Mouse (Mus musculus): ENCODE measurements around the gene Usp2. TPM values are rescaled to one million over a fixed set of nuclear protein-coding genes. Genes with fewer than 3 reads are reported as not detected.

Gene Usp2
- polyA plus RNA-seq (2012; rRNA removed), result 11.5 and 14.5 TPM in 2 replicates

DNA sequence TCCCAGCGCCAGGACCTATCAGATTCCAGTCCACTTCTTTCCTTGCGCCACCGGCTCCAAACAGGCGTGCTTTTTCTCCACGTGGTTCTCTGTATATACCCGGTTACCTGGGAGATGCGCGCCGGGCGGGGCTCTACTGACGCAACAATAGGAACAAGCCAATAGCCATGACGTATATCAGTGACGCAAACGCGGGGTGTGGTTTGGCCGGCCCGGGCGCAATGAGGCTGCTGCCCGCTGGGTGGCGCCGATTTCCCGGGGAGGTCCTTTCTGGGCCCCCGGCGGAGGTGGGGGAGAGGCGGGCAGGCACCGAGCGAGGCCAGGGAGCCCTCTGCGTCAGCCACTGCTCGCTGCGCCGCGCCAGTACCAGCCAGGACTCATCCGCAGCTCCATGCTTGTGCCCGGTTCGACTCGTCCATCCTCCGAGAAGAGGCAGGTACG, at the start of gene Usp2:
TSS of gene Usp2 (plus strand) at position 237 of the 441 bp plus-strand sequence.

DNA sequence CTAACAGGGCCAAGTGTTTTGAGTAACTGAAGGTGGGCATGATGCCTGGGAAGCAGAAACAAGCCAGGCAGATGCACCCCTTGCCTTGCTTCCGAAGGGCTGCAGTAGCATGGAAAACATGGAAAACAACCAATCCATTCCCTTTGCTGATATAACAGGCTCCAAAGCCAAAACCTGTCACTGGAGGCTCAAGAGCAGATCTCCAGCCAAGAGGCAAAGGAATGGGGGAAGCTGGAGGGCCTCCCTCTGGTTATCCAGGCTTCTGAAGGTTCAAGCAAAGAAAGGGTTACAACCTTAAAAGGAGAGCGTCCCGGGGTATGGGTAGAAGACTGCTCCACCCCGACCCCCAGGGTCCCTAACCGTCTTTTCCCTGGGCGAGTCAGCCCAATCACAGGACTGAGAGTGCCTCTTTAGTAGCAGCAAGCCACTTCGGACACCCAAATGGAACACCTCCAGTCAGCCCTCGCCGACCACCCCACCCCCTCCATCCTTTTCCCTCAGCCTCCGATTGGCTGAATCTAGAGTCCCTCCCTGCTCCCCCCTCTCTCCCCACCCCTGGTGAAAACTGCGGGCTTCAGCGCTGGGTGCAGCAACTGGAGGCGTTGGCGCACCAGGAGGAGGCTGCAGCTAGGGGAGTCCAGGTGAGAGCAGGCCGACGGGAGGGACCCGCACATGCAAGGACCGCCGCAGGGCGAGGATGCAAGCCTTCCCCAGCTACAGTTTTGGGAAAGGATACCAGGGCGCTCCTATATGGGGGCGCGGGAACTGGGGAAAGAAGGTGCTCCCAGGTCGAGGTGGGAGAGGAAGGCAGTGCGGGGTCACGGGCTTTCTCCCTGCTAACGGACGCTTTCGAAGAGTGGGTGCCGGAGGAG, 23.7 kb upstream of the Usp2 start, which contains the start of gene Thy1:
TSS of gene Thy1 (plus strand) at position 549 of the 872 bp plus-strand sequence.

DNA sequence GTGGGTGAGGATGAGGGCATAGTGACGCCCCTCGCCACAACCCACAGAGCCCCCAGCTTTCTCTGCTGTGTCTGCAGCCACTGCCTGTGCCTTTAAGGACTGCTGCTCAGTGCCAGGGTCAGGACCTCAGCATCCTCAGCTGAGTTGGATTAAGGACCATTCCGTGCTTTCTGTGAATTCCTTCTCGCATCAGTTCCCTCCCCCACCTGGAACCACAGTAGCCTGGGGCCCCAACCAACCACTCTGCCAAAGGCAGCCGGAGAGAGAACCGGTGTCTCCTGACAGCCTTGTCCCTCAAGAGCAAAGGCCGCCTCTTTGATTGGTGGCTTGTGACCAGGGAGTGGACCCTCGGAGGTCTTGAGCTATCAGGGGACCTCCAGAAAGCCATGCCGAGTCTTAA, 34.7 kb downstream of the Usp2 start, which contains the start of gene Mfrp:
TSS of gene Mfrp (plus strand) at position 240 of the 400 bp plus-strand sequence.

DNA sequence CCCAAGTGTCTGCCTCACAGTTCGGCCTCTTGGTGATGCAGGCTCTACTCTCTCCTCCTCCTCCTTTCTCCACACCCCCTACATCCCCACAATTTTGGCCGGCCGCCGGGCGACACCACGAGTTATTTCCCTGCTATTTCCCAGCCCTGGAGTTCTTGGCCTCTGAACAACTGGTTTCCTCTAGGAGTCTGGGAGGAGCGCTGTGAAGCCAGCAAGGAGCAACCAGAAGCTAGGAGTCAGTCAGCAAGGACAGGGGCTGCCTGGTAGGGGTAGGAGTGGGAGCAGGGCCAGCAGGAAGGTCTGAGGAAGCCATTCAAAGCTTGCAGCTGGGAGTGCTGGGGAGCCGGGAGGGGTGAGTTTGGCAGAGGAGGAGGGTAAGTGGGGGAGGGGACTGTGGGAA, 40.3 kb downstream of the Usp2 start, which contains the start of gene C1qtnf5:
TSS of gene C1qtnf5 (plus strand) at position 136 of the 400 bp plus-strand sequence.

DNA sequence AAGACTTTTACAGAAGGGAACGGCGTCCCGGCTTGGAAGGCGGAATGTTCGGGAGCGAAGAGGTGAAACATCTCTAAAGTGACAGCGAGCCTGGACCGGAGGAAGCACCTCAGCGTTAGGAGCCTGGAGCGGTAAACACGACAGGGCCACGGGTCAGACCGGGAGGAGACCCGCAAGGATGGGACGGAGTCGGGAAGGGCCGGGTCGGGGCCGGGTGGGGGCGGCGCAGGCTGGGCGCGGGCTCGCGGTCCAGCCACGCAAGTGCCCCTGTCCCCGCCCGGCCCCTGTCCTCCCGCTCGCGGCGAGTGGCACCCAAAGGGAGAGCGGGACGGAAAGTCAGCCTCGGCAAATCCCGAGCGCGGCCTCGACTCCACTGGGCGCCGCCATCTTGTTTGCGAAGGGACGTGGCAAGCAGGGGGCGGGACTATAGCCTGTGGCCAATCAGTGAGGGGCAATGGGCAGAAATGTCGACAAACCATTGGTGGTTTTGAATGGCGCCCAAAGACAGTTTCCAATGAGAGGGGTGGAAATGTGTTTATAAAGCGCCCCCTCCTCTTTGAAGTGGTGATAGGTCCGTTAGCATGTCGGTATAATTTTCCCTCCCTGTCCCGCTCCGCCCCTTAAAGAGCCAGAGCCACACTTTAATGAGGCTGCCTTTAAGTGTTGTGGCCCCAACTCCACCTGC, 46.4 kb downstream of the Usp2 start, which contains the start of the genes Gm49380 and Rnf26:
TSS of gene Gm49380 (minus strand) at position 396 of the 685 bp plus-strand sequence.
TSS of gene Rnf26 (minus strand) at position 413 of the 685 bp plus-strand sequence.

DNA sequence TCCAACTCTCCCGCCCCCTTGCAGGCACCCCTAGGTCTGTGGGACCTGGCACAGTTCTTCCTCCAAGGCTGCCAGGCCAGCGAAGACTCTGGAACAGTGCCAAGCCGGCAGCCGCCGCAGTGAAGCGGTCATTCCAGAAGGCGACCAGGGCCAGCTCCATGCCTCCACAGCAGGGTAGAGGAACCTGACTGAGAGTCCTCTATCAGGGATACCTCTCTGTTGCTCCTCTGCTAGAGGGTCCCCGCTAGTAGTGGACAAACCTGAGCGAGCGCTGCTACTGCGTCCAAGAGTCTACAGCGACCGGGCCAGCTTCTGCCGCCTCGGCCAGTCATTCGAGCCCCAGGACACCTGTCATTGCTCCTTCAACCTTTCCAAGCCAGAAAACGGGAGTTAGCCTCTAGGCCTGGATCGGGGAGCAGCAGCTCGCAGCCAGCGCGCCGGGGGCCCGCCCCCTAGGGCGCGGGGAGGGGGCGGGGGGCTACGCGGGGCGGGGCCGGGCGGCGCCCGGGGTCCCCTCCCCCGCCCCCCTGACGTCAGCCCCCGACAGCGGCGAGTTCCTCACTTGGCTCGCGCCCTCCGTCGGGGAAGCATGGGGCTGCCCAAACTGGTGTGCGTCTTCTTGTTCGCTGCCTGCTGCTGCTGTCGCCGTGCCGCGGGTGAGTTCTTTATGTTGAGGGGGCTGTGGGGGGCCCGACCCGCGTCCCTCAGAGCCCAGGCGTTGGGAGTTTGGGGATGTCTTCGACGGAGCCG, 67.5 kb downstream of the Usp2 start, which contains the start of gene Mcam:
TSS of gene Mcam (plus strand) at position 369 of the 750 bp plus-strand sequence.

Other genes with a start within 250 kb of the Usp2 start
- gene Thy1, start 23.6 kb upstream of the Usp2 start, polyA plus RNA-seq (2012; rRNA removed), result 61.5 and 73.5 TPM in 2 replicates
- 1.8 and 1.9 TPM in 2 replicates for gene Mfrp, start 34.7 kb downstream of the Usp2 start, polyA plus RNA-seq (2012; rRNA removed)
- 26.9 and 30.1 TPM in 2 replicates for gene C1qtnf5, start 40.2 kb downstream of the Usp2 start, polyA plus RNA-seq (2012; rRNA removed)
- 0.50 and 0.68 TPM in 2 replicates for gene Gm49380, start 46.5 kb downstream of the Usp2 start, polyA plus RNA-seq (2012; rRNA removed)
- gene Rnf26, start 46.5 kb downstream of the Usp2 start, polyA plus RNA-seq (2012; rRNA removed), result 71.8 and 72.0 TPM in 2 replicates
- gene Mcam, start 67.4 kb downstream of the Usp2 start, polyA plus RNA-seq (2012; rRNA removed), result 112 and 143 TPM in 2 replicates
- 7.6 and 7.7 TPM in 2 replicates for gene Cbl, start 167.0 kb downstream of the Usp2 start, polyA plus RNA-seq (2012; rRNA removed)
- gene Ccdc153, start 173.7 kb downstream of the Usp2 start, polyA plus RNA-seq (2012; rRNA removed), result 19.7 and 22.5 TPM in 2 replicates
- 0.10 and 0.24 TPM in 2 replicates for gene Pdzd3, start 184.4 kb downstream of the Usp2 start, polyA plus RNA-seq (2012; rRNA removed)
- gene Nlrx1, start 201.6 kb downstream of the Usp2 start, polyA plus RNA-seq (2012; rRNA removed), result 18.5 and 18.9 TPM in 2 replicates
- 25.8 and 35.0 TPM in 2 replicates for gene Abcg4, start 221.6 kb downstream of the Usp2 start, polyA plus RNA-seq (2012; rRNA removed)
- gene Hinfp, start 238.7 kb downstream of the Usp2 start, polyA plus RNA-seq (2012; rRNA removed), result 26.3 and 36.2 TPM in 2 replicates